ENCODE assay signal across 8 mouse cellular contexts in genomic region chr2:152396110-152397003, GRCm38 (mm10). TPM values are rescaled to one million over a fixed set of nuclear protein-coding genes. Genes with fewer than 3 reads are reported as not detected.
A peak's percentile ranks its signal among the peaks of the same experiment; 100 is the strongest.
DNase-seq lines count a peak whose midpoint lies in the region; ATAC-seq and TF ChIP-seq lines count a peak whose summit lies in the region.

No protein-coding gene starts in this region.

- H3K9me3 ChIP-seq in hindbrain, embryonic 11.5 days (ENCODE audit: control insufficient read depth, low read length), result no peaks in the 10 kb centered on the region
- no peaks in the 10 kb centered on the region for H3K9me3 ChIP-seq in lung, postnatal 0 days (ENCODE audit: low read length)

- WGBS in hindbrain, embryonic 11.5 days, result under 1% methylated on average over 45 of the region's 46 CpGs
- WGBS in lung, postnatal 0 days, result 1% methylated on average over 40 of the region's 46 CpGs

- no peaks in the 10 kb centered on the region for H3K36me3 ChIP-seq in hindbrain, embryonic 11.5 days (ENCODE audit: control insufficient read depth, insufficient read depth, low read length)
- no peaks in the 10 kb centered on the region for H3K36me3 ChIP-seq in lung, postnatal 0 days (ENCODE audit: insufficient read depth, low read length)

- H3K27ac ChIP-seq in hindbrain, embryonic 11.5 days (ENCODE audit: low read depth, low read length), result peak overlapping the region; percentile 99
- peak overlapping the region; percentile 97 for H3K27ac ChIP-seq in lung, postnatal 0 days (ENCODE audit: low read length)

- H3K27me3 ChIP-seq in hindbrain, embryonic 11.5 days (ENCODE audit: control insufficient read depth, insufficient read depth, low read length), result no peaks in the 10 kb centered on the region
- no peaks in the 10 kb centered on the region for H3K27me3 ChIP-seq in lung, postnatal 0 days (replicated peaks; ENCODE audit: insufficient read depth, low read length)

- ATAC-seq in hindbrain, embryonic 11.5 days (ENCODE audit: low FRiP score), result peak; percentile 71
- ATAC-seq in lung, postnatal 0 days, result peak; percentile 60

- peak overlapping the region; percentile 96 for H3K9ac ChIP-seq in hindbrain, embryonic 11.5 days (ENCODE audit: low read depth, low read length)
- H3K9ac ChIP-seq in lung, postnatal 0 days (replicated peaks; ENCODE audit: low read depth), result peak overlapping the region; percentile 74

- TF ChIP-seq CTCF in lung, postnatal 0 days (IDR thresholded peaks at IDR 0.05), result peak; percentile 71

- peak overlapping the region; percentile 79 for H3K4me3 ChIP-seq in hindbrain, embryonic 11.5 days (ENCODE audit: low read depth, low read length)
- H3K4me3 ChIP-seq in lung, postnatal 0 days (ENCODE audit: low read depth, low read length), result peak overlapping the region; percentile 85

- TF ChIP-seq EP300 in lung, postnatal 0 days (IDR thresholded peaks at IDR 0.05), result no peak

- DNase-seq in Muller cell, postnatal 12 days (ENCODE audit: inconsistent ontology term), result peak; percentile 99
- DNase-seq in cerebellum, postnatal 14 days, result peak; percentile 87 to 91
- DNase-seq in frontal cortex, postnatal 10 days (ENCODE audit: low spot score in 2 of 2), result peak; percentile 92 to 94
- DNase-seq in hindbrain, embryonic 11.5 days (ENCODE audit: low spot score), result peak; percentile 96
- peak; percentile 86 to 94 for DNase-seq in layer of hippocampus, postnatal 14 days (ENCODE audit: low spot score in 2 of 2)
- DNase-seq in lung, postnatal 0 days (ENCODE audit: low spot score), result peak; percentile 98
- DNase-seq in ovary, postnatal 36 days (ENCODE audit: low spot score), result peak; percentile 90
- peak; percentile 59 to 62 for DNase-seq in thymus, postnatal 10 days (ENCODE audit: low spot score in 2 of 2)

- peak overlapping the region; percentile 87 for H3K4me2 ChIP-seq in hindbrain, embryonic 11.5 days (replicated peaks; ENCODE audit: low read depth, low read length)
- peak overlapping the region; percentile 78 for H3K4me2 ChIP-seq in lung, postnatal 0 days (replicated peaks; ENCODE audit: low read depth, low read length)

- peaks cover 9% of the 10 kb centered on the region; the same call in 1 of the 2 replicates for H3K4me1 ChIP-seq in hindbrain, embryonic 11.5 days (replicated peaks; ENCODE audit: control insufficient read depth, insufficient read depth, low read length)
- no peaks in the 10 kb centered on the region for H3K4me1 ChIP-seq in lung, postnatal 0 days (ENCODE audit: insufficient read depth, low read depth, low read length)

RNA-seq across cellular contexts. Expression of gene Sox12, which starts 1.5 kb away (rescaled TPM):
- polyA plus RNA-seq in hindbrain, embryonic 11.5 days (2014; fragmentation: Nextera tagmentation; extraction: Ambion mirVana), result 18.6 and 20.7 TPM in 2 replicates
- 10 to 100 TPM; 21.4 to 23.1 TPM for total RNA-seq in layer of hippocampus, postnatal 14 days (2021)
- 3.5 and 3.9 TPM in 2 replicates for polyA plus RNA-seq in lung, postnatal 0 days (2015; fragmentation: Nextera tagmentation; extraction: Ambion mirVana)

RNA-seq across cellular contexts. Expression of gene Zcchc3, which starts 18.5 kb away (rescaled TPM):
- polyA plus RNA-seq in hindbrain, embryonic 11.5 days (2014; fragmentation: Nextera tagmentation; extraction: Ambion mirVana), result 42.9 and 45.9 TPM in 2 replicates
- total RNA-seq in layer of hippocampus, postnatal 14 days (2021), result 10 to 100 TPM in 1 of 2 experiments, 1 to 10 TPM in 1; 9.8 to 10.8 TPM
- polyA plus RNA-seq in lung, postnatal 0 days (2015; fragmentation: Nextera tagmentation; extraction: Ambion mirVana), result 17.3 TPM in 2 replicates

RNA-seq across cellular contexts. Expression of gene 6820408C15Rik, which starts 19.0 kb away (rescaled TPM):
- 2.9 and 3.8 TPM in 2 replicates for polyA plus RNA-seq in hindbrain, embryonic 11.5 days (2014; fragmentation: Nextera tagmentation; extraction: Ambion mirVana)
- total RNA-seq in layer of hippocampus, postnatal 14 days (2021), result 1 to 10 TPM; 2.9 to 4.2 TPM
- polyA plus RNA-seq in lung, postnatal 0 days (2015; fragmentation: Nextera tagmentation; extraction: Ambion mirVana), result 10.7 and 14.6 TPM in 2 replicates

RNA-seq across cellular contexts. Expression of gene Nrsn2, which starts 19.9 kb away (rescaled TPM):
- polyA plus RNA-seq in hindbrain, embryonic 11.5 days (2014; fragmentation: Nextera tagmentation; extraction: Ambion mirVana), result 8.2 and 8.5 TPM in 2 replicates
- total RNA-seq in layer of hippocampus, postnatal 14 days (2021), result 10 to 100 TPM; 33.0 to 39.6 TPM
- not detected in 2 replicates for polyA plus RNA-seq in lung, postnatal 0 days (2015; fragmentation: Nextera tagmentation; extraction: Ambion mirVana)

RNA-seq across cellular contexts. Expression of gene Trib3, which starts 52.5 kb away (rescaled TPM):
- 0.86 and 1.7 TPM in 2 replicates for polyA plus RNA-seq in hindbrain, embryonic 11.5 days (2014; fragmentation: Nextera tagmentation; extraction: Ambion mirVana)
- total RNA-seq in layer of hippocampus, postnatal 14 days (2021), result under 1 TPM; 0.53 to 0.86 TPM
- 5.7 and 6.7 TPM in 2 replicates for polyA plus RNA-seq in lung, postnatal 0 days (2015; fragmentation: Nextera tagmentation; extraction: Ambion mirVana)

Comparison
In these comparisons a context has a peak if more than half of its experiments do, and no peak if none do; other contexts are left out.
1. Peak in every context shown above with its lines: DNase-seq, ATAC-seq, H3K4me3 ChIP-seq and H3K27ac ChIP-seq.